Mouse (Mus musculus) kidney, postnatal 0 days (tissue): ENCODE data around the gene Snx4. TPM values are rescaled to one million over a fixed set of nuclear protein-coding genes. Genes with fewer than 3 reads are reported as not detected.
A peak's percentile ranks its signal among the peaks of the same experiment; 100 is the strongest.

Experiments used
- ATAC-seq: fragments of 200-750 bp; cut with Nextera tagmentation; replicated peaks from 2 replicates; pipeline ENCODE4 v1.8.0; 2017; ENCODE audit warnings: low read depth, moderate number of reproducible peaks, moderate TSS enrichment, moderate library complexity; ENCODE audit not compliant: low FRiP score
- DNase-seq: peaks from one replicate; pipeline ENCODE4 v3.0.0-alpha.2; 2016; ENCODE audit warnings: low spot score
- H3K27ac ChIP-seq: fragments of 300-500 bp; sonication (generic); 2 replicates; pipeline ENCODE4 v1.5.1; 2014; ENCODE audit warnings: mild to moderate bottlenecking
- H3K27me3 ChIP-seq: fragments of 300-500 bp; sonication (generic); 2 replicates; pipeline ENCODE4 v1.6.1; 2014; ENCODE audit warnings: low read length, mixed read lengths; ENCODE audit not compliant: insufficient read depth
- H3K36me3 ChIP-seq: fragments of 300-500 bp; sonication (generic); 2 replicates; pipeline ENCODE4 v1.6.1; 2014; ENCODE audit warnings: low read length, mixed read lengths; ENCODE audit not compliant: insufficient read depth
- H3K4me1 ChIP-seq: fragments of 300-500 bp; sonication (generic); replicated peaks from 2 replicates; pipeline ENCODE4 v1.6.1; 2014; ENCODE audit warnings: antibody characterized with exemption, low read length, mixed read lengths; ENCODE audit not compliant: insufficient read depth
- H3K4me2 ChIP-seq: fragments of 300-500 bp; sonication (generic); 2 replicates; pipeline ENCODE4 v1.6.1; 2014; ENCODE audit warnings: mild to moderate bottlenecking, low read length, moderate library complexity, mixed read lengths
- H3K4me3 ChIP-seq: fragments of 300-500 bp; sonication (generic); replicated peaks from 2 replicates; pipeline ENCODE4 v1.5.1; 2014; ENCODE audit warnings: low read depth, low read length
- H3K9ac ChIP-seq: fragments of 300-500 bp; sonication (generic); 2 replicates; pipeline ENCODE4 v1.6.1; 2014; ENCODE audit warnings: low read depth, low read length
- H3K9me3 ChIP-seq: fragments of 300-500 bp; sonication (generic); replicated peaks from 2 replicates; pipeline ENCODE4 v1.6.1; 2016; ENCODE audit warnings: low read length, inconsistent platforms, mixed read lengths
- CTCF ChIP-seq: IDR thresholded peaks from 2 replicates; pipeline ENCODE4 v1.5.1; 2016; ENCODE audit warnings: antibody characterized with exemption, low read depth, mild to moderate bottlenecking, moderate library complexity
- WGBS: fragments of 180-500 bp; shearing (Covaris S2); extraction: QIAGEN DNeasy Blood & Tissue Kit; methylation state at CpG from one replicate; pipeline ENCODE4 v1.1.7; 2014; 5-methylcytosine and 5-hydroxymethylcytosine counted together
- polyA plus RNA-seq: library from polyadenylated mRNA; unstranded; fragments of >200 nt; fragmentation: Nextera tagmentation; extraction: Ambion mirVana; gene quantifications from 2 replicates; pipeline ENCODE4 v1.2.1, GENCODE M21; 2015

The Snx4 gene
- polyA plus RNA-seq, 1 experiment from 2014 or later, result 90.6 TPM

DNA sequence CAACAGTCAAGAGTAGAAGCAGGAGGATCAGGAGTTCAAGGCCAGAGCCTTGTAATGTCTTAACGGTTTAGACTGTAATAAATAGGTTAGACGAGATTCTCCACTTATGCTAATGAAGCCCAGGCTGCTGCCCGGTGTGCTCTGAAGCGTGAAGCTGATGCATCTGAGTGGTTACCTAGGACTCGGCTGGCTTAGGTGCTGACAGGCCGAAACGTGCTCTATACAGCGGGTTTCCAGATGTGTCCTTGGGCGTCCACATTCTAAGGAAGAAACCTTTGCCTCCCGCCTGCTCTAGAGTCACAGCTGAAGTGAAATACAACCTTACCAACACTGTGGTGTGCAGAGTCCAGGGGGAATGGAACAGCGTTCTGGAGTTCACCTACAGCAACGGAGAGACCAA, 17.1 kb upstream of the Snx4 start:
- H3K4me1 ChIP-seq, result 0 out of 2 replicates have a peak, but pooled peaks cover 3% of the 10 kb centered on the region
- H3K27ac ChIP-seq, result peak overlapping the region; percentile 57; the same call in 1 of the 2 replicates
- no peak overlapping the region for H3K9ac ChIP-seq
- H3K4me2 ChIP-seq, result no peak overlapping the region
- DNase-seq (peak; percentile 58), ATAC-seq (peak; percentile 92)
- H3K27me3 ChIP-seq, result no peaks in the 10 kb centered on the region
- no peak overlapping the region for H3K4me3 ChIP-seq
- H3K9me3 ChIP-seq, result no peaks in the 10 kb centered on the region
- TF ChIP-seq CTCF, result no peak
- 48% methylated on average over 12 of the region's 12 CpGs for WGBS
- peaks cover 21% of the 10 kb centered on the region for H3K36me3 ChIP-seq

DNA sequence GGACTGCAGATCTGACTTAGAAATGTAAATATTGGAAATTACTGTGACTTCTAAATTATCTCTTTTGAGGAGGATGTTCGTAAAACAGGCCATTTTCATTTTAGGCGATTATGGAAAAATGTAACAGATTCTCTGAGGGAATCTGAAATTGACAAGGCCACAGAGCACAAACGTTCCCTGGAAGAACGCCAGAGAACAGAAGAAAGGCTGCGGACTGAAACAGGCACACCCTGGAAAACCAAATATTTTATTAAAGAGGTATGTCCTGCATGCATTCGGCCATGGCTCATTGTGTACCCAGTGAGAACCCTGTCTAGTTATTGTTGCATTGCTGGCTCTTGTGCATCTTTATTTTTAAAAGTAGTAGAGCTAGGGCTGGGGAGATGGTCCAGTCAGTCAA, 15.1 kb upstream of the Snx4 start:
- WGBS, result 73% methylated on average over 6 of the region's 6 CpGs
- Histone ChIP-seq H3K36me3 (peaks cover 12% of the 10 kb centered on the region; the same call in 1 of the 2 replicates), H3K27me3 (no peaks in the 10 kb centered on the region), H3K4me2 (no peak overlapping the region), H3K4me1 (0 out of 2 replicates have a peak, but pooled peaks cover 3% of the 10 kb centered on the region), H3K9me3 (no peaks in the 10 kb centered on the region), H3K9ac (no peak overlapping the region), H3K4me3 (no peak overlapping the region), H3K27ac (no peak overlapping the region)
- DNase-seq (no peak), ATAC-seq (no peak)
- TF ChIP-seq CTCF, result no peak

DNA sequence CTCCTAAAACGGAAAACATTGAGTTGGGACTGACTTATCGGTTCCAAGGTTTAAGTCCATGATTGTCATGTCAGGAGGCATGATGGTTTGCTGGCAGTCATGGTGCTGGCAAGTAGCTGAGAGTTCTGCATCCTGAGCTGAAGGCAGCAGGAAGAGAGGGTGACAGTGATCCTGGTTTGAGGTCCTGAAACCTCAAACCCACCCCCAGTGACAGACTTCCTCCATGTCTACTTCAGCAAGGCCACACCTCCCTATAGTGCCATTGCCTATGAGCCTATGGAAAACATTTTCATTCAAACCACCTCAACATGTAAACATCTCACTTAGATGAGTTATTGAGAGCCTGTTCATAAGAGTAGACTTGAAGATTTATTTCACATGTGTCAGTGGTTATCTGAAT, 11.9 kb upstream of the Snx4 start:
- no peak for TF ChIP-seq CTCF
- Histone ChIP-seq H3K4me2 (no peak overlapping the region), H3K9ac (no peak overlapping the region), H3K4me1 (0 out of 2 replicates have a peak, but pooled peaks cover 2% of the 10 kb centered on the region), H3K36me3 (peaks cover 22% of the 10 kb centered on the region), H3K4me3 (no peak overlapping the region), H3K27ac (no peak overlapping the region), H3K9me3 (no peaks in the 10 kb centered on the region), H3K27me3 (no peaks in the 10 kb centered on the region)
- ATAC-seq (no peak), DNase-seq (no peak)
- 92% methylated on average over 2 of the region's 2 CpGs for WGBS

DNA sequence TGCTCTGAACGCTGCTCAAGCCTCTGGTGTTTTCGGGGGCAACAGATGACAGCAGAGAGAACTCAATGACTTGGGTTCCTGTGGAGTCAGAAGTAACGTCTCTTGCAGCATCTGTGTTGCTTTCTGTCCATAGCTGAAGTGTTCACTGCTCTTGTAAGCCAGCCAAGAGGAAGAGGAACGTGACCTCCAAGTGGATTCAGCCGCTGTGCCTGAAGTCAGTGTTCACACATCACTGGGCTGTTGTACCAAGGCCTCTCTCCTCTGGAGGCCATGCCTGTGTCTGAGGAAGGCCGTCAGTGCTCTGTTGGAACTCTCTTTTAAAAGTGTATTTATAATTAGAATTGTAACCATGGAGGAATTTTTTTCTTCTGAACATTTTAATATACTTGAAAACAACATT, 9.2 kb upstream of the Snx4 start:
- no peak for TF ChIP-seq CTCF
- 64% methylated on average over 6 of the region's 6 CpGs for WGBS
- H3K4me3 ChIP-seq, result no peak overlapping the region
- H3K9me3 ChIP-seq, result no peaks in the 10 kb centered on the region
- no peak overlapping the region for H3K4me2 ChIP-seq
- DNase-seq (peak; percentile 49), ATAC-seq (no peak)
- H3K4me1 ChIP-seq, result no peaks in the 10 kb centered on the region
- H3K27ac ChIP-seq, result no peak overlapping the region
- H3K27me3 ChIP-seq, result no peaks in the 10 kb centered on the region
- no peak overlapping the region for H3K9ac ChIP-seq
- peaks cover 15% of the 10 kb centered on the region; the same call in 1 of the 2 replicates for H3K36me3 ChIP-seq

DNA sequence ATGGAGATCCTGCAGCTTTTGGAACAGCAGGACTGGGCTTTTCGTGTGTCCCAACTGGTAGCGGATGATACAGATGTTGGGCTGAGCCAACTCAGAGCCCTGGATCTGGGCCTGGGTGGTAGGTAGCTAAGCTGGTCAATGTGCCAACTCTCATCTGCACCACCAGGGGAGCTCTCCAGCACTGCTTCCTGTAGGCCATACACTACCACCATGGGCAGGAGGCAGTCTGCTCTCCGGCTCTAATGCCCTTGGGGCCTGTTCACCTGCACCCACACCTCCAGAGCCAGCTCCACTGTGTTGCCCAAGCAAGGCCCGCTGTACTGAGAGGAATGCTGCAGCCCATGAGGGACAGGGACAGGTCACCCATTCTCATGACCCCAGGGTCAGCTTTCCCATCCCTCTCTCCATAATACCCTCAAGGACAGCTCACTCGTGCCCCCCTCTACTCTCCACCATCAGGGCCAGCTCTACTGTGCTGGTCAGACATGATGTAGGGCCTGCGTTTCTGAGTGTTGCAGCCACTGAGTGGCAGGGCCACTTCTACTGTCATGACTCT, 7.0 kb upstream of the Snx4 start:
- DNase-seq, result no peak
- H3K4me3 ChIP-seq, result no peak overlapping the region
- peaks cover 10% of the 10 kb centered on the region; the same call in 1 of the 2 replicates for H3K36me3 ChIP-seq
- 0 out of 2 replicates have a peak, but pooled peaks have one; percentile 22 for ATAC-seq
- TF ChIP-seq CTCF, result peak; percentile 44
- WGBS, result 87% methylated on average over 6 of the region's 6 CpGs
- H3K9ac ChIP-seq, result no peak overlapping the region
- no peaks in the 10 kb centered on the region for H3K4me1 ChIP-seq
- no peak overlapping the region for H3K27ac ChIP-seq
- H3K9me3 ChIP-seq, result no peaks in the 10 kb centered on the region
- no peaks in the 10 kb centered on the region for H3K27me3 ChIP-seq
- H3K4me2 ChIP-seq, result no peak overlapping the region

DNA sequence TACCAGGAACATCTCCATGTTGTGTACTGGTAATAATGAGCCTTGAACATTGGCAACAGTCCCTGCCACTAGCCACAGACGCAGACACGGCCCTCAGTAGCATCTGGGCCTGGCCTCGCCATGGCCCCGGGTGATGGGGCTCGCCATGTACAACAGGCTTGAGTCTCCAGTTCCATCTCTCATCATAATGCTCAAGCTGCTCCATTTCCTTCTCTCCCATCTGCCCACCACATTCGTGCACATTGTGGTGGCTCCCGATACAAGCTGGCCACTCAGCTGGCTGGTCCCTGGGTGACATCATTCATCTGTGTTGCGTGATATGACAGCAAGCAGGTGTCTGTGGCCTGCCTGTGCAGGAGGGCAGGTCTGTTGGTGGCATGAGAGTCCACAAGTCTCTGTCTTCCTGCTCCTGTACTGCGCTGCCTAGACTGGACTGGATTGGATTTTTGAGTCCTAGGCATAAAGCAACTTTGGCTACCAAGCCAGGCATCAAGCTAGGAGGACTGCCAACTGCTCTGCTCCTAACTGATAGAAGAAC, 6.2 kb upstream of the Snx4 start:
- H3K36me3 ChIP-seq, result peaks cover 10% of the 10 kb centered on the region; the same call in 1 of the 2 replicates
- H3K4me2 ChIP-seq, result no peak overlapping the region
- no peak for TF ChIP-seq CTCF

More for the DNA sequence above, 6.2 kb upstream of the Snx4 start:
- H3K4me1 ChIP-seq, result no peaks in the 10 kb centered on the region
- H3K27me3 ChIP-seq, result no peaks in the 10 kb centered on the region
- DNase-seq (no peak), ATAC-seq (no peak)
- H3K9me3 ChIP-seq, result no peaks in the 10 kb centered on the region
- H3K27ac ChIP-seq, result no peak overlapping the region
- 92% methylated on average over 9 of the region's 9 CpGs for WGBS
- H3K4me3 ChIP-seq, result no peak overlapping the region
- no peak overlapping the region for H3K9ac ChIP-seq
